18 mouse cellular contexts compared by ENCODE assay signal in genomic region chr7:113285405-113285804, GRCm38 (mm10).
A peak's percentile ranks its signal among the peaks of the same experiment; 100 is the strongest.
DNase-seq lines count a peak whose midpoint lies in the region; TF ChIP-seq lines count a peak whose summit lies in the region.
"Had no signal": no experiment of that assay in that cellular context is flagged by ENCODE, and none has a peak within 500 bp of the region (broad histone marks: within the 10 kb centered on the region; RNA-seq: fewer than 3 reads in every experiment).

No protein-coding gene starts in this region.

- TF ChIP-seq CTCF in left cerebral cortex, adult 2 months (IDR thresholded peaks at IDR 0.05), result no peak

- no peak for DNase-seq in left cerebral cortex, adult 2 months (ENCODE audit: extremely low spot score in 1 of 2, low spot score in 2 of 2)
- DNase-seq in left cerebral cortex, postnatal 4 days, result no peak
- peak; percentile 71 for DNase-seq in brain, adult 2 months (ENCODE audit: low read depth, low spot score)
- peak; percentile 71 for DNase-seq in telencephalon, adult 2 months (ENCODE audit: low read depth, low spot score)
- DNase-seq in heart, adult 11 months, result no peak
- DNase-seq: adrenal gland, adult 2 months; adrenal gland, postnatal 10 days; adrenal gland, postnatal 25 days; cerebellum, adult 11-12 months; cerebellum, adult 2 months; cerebellum, adult 9-10 months; cerebellum, postnatal 10 days; cerebellum, postnatal 25 days; forebrain, postnatal 0 days had no signal

- H3K4me3 ChIP-seq in left cerebral cortex, adult 2 months, result no peak overlapping the region
- H3K4me3 ChIP-seq: embryonic facial prominence, embryonic 10.5 days; embryonic facial prominence, embryonic 12.5 days; forebrain, embryonic 13.5 days; forebrain, embryonic 15.5 days had no signal

- H3K27ac ChIP-seq in left cerebral cortex, adult 2 months, result peak overlapping the region; percentile 38
- H3K27ac ChIP-seq: embryonic facial prominence, embryonic 10.5 days; embryonic facial prominence, embryonic 12.5 days; forebrain, embryonic 13.5 days; forebrain, embryonic 15.5 days had no signal

- intact Hi-C loops in left cerebral cortex, adult 2 months (cut with DNase I), result no loop called here
- intact Hi-C loops in left cerebral cortex, postnatal 4 days (cut with DNase I), result no loop called here

Comparison
In these comparisons a context has a peak if more than half of its experiments do, and no peak if none do; other contexts are left out.
1. DNase-seq: peak in brain, adult 2 months (single experiment) and telencephalon, adult 2 months (single experiment); none in left cerebral cortex, adult 2 months (0 of 2), left cerebral cortex, postnatal 4 days (single experiment) and heart, adult 11 months (single experiment).